Mouse (Mus musculus) forebrain, embryonic 16.5 days (tissue): ENCODE measurements at regions not wholly inside any gene's neighbourhood (a gene's known extent, or its start where the extent isn't known, plus 50 kb on each side); places are given as distances from the start of the nearest gene placed in this dataset.

ENCODE experiments used
- ATAC-seq: fragments of 200-750 bp; cut with Nextera tagmentation; 2 replicates; pipeline ENCODE4 v1.8.0; 2017; ENCODE audit warnings: mild to moderate bottlenecking, moderate library complexity
- H3K27ac ChIP-seq: fragments of 300-500 bp; sonication (generic); 2 replicates; pipeline ENCODE4 v1.5.1; 2014; ENCODE audit warnings: low read length, control low read depth
- H3K27me3 ChIP-seq: fragments of 300-500 bp; sonication (generic); replicated peaks from 2 replicates; pipeline ENCODE4 v1.6.1; 2014; ENCODE audit warnings: low read length; ENCODE audit not compliant: control insufficient read depth, insufficient read depth
- H3K36me3 ChIP-seq: fragments of 300-500 bp; sonication (generic); 2 replicates; pipeline ENCODE4 v1.6.1; 2014; ENCODE audit not compliant: control insufficient read depth, insufficient read depth
- H3K4me1 ChIP-seq: fragments of 300-500 bp; sonication (generic); replicated peaks from 2 replicates; pipeline ENCODE4 v1.6.1; 2014; ENCODE audit warnings: low read length; ENCODE audit not compliant: control insufficient read depth, insufficient read depth
- H3K4me2 ChIP-seq: fragments of 300-500 bp; sonication (generic); 2 replicates; pipeline ENCODE4 v1.6.1; 2014; ENCODE audit warnings: mild to moderate bottlenecking, low read length, control low read depth
- H3K4me3 ChIP-seq: fragments of 300-500 bp; sonication (generic); replicated peaks from 2 replicates; pipeline ENCODE4 v1.5.1; 2014; ENCODE audit warnings: mild to moderate bottlenecking, low read length, control low read depth
- H3K9ac ChIP-seq: fragments of 300-500 bp; sonication (generic); replicated peaks from 2 replicates; pipeline ENCODE4 v1.6.1; 2014; ENCODE audit warnings: low read depth, low read length, control low read depth
- H3K9me3 ChIP-seq: fragments of 300-500 bp; sonication (generic); 2 replicates; pipeline ENCODE4 v1.6.1; 2016; ENCODE audit warnings: low read length; ENCODE audit not compliant: control insufficient read depth
- WGBS: fragments of 180-500 bp; shearing (Covaris S2); extraction: QIAGEN DNeasy Blood & Tissue Kit; methylation state at CpG from one replicate; pipeline ENCODE4 v1.1.7; 2014; 5-methylcytosine and 5-hydroxymethylcytosine counted together

DNA sequence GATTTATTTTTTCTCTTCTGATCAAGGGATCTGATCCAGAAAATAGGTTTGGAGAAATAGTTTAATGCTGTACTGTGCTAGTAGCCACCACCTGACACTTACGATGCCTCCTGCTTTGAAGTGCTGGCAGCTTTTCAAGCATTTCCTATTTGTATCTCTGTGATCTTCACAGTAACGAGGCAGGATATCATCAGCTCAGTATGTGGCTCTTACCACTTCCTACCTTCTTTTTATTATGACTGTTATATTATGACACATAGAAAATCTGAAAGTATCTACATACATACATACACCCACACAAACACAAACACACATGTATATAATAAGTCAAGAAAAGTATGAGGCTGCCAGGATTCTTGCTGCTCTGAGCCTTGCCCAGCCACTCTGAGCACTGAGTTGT is 124.4 kb upstream of the Fut8 start:
- Histone ChIP-seq H3K4me1 (no peaks in the 10 kb centered on the region), H3K27me3 (no peaks in the 10 kb centered on the region), H3K4me2 (no peak overlapping the region), H3K36me3 (no peaks in the 10 kb centered on the region), H3K4me3 (no peak overlapping the region), H3K27ac (no peak overlapping the region), H3K9me3 (no peaks in the 10 kb centered on the region), H3K9ac (no peak overlapping the region)
- ATAC-seq: no peak
- WGBS: 65% methylated on average over 2 of the region's 2 CpGs

- Histone ChIP-seq H3K4me3 (no peak overlapping the region), H3K4me2 (no peak overlapping the region), H3K27ac (no peak overlapping the region), H3K9me3 (no peaks in the 10 kb centered on the region), H3K4me1 (no peaks in the 10 kb centered on the region), H3K9ac (no peak overlapping the region), H3K36me3 (no peaks in the 10 kb centered on the region), H3K27me3 (no peaks in the 10 kb centered on the region)
- ATAC-seq: no peak
- WGBS: 74% methylated on average over 2 of the region's 2 CpGs
Measured at GRCm38 (mm10) chr12:77112133-77112532, 125.8 kb upstream of the Fut8 start.

DNA sequence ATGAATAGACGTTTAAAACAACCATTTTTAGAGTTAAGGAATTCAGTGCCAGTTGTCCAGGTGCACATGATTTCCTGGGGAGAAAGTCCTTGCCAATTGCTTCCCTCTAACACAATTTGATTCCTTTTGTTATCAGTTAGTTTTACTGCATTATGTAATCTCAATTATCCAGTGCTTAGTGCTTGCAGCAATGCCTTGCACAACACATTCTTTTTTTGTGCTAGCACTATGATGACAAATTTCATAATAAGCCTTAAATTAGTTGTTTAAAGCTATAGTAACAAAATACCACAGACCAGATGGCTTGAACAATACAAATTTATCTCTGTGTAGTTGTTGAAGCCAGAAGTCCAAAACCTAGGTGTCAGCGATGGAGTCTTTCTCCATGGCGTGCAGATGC is 130.7 kb upstream of the Fut8 start:
- 83% methylated on average over 3 of the region's 3 CpGs for WGBS
- no peaks in the 10 kb centered on the region for H3K9me3 ChIP-seq
- H3K4me2 ChIP-seq: no peak overlapping the region
- no peak overlapping the region for H3K9ac ChIP-seq
- no peaks in the 10 kb centered on the region for H3K4me1 ChIP-seq
- no peaks in the 10 kb centered on the region for H3K36me3 ChIP-seq
- no peaks in the 10 kb centered on the region for H3K27me3 ChIP-seq
- ATAC-seq: no peak
- no peak overlapping the region for H3K27ac ChIP-seq
- H3K4me3 ChIP-seq: no peak overlapping the region

DNA sequence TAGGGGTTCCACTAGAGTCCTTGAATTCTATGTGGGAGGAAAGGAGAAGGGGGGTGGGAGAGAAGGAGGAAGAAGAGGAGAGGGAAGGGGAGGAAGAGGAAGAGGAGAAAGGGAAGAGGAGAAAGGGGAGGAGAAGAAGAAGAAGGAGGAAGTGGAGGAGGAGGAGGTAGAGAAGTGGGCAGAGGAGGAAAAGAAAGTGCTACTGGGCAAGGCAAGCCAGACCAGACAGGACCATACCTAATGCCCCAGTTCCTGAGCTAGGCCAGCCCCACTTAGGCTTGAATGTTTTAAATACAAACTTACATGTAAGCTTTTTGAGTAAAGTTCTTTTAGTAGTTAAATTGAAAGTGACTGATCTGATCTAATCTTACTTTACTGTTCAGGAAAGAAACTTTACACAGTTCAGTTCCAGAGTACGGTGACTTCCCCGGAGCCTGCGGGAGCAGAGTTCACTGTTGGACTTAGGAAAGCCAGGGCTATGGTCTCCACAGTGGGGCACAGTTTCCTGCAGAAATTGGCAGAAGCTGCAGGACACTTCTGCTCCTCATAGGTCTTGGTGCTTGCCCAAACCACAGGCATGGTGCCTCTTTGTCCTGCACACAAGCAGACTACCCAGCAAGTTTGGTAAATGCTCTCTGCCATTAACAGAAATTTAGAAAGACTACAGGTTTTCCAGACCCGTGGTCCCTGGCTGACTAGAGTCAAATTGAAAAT is 131.9 kb upstream of the Fut8 start:
- no peaks in the 10 kb centered on the region for H3K4me1 ChIP-seq
- H3K27me3 ChIP-seq: no peaks in the 10 kb centered on the region
- no peak overlapping the region for H3K4me2 ChIP-seq
- 89% methylated on average over 4 of the region's 4 CpGs for WGBS
- H3K9me3 ChIP-seq: no peaks in the 10 kb centered on the region
- ATAC-seq: no peak
- no peak overlapping the region for H3K27ac ChIP-seq
- H3K9ac ChIP-seq: no peak overlapping the region
- no peak overlapping the region for H3K4me3 ChIP-seq
- H3K36me3 ChIP-seq: no peaks in the 10 kb centered on the region

- no peaks in the 10 kb centered on the region for H3K9me3 ChIP-seq
- no peak overlapping the region for H3K4me2 ChIP-seq
- ATAC-seq: no peak
- H3K36me3 ChIP-seq: no peaks in the 10 kb centered on the region
- H3K9ac ChIP-seq: no peak overlapping the region
- H3K4me3 ChIP-seq: no peak overlapping the region
- 95% methylated on average over 2 of the region's 2 CpGs for WGBS
- no peaks in the 10 kb centered on the region for H3K27me3 ChIP-seq
- H3K4me1 ChIP-seq: no peaks in the 10 kb centered on the region
- no peak overlapping the region for H3K27ac ChIP-seq
Measured at GRCm38 (mm10) chr12:77100482-77100881, 137.4 kb upstream of the Fut8 start.

- no peak overlapping the region for H3K4me3 ChIP-seq
- no peaks in the 10 kb centered on the region for H3K9me3 ChIP-seq
- no peak overlapping the region for H3K9ac ChIP-seq
- H3K4me1 ChIP-seq: no peaks in the 10 kb centered on the region
- H3K27me3 ChIP-seq: no peaks in the 10 kb centered on the region
- no peak for ATAC-seq
- 83% methylated on average over 5 of the region's 5 CpGs for WGBS
- no peaks in the 10 kb centered on the region for H3K36me3 ChIP-seq
- no peak overlapping the region for H3K27ac ChIP-seq
- no peak overlapping the region for H3K4me2 ChIP-seq
Measured at GRCm38 (mm10) chr12:77099521-77099920, 137.5 kb upstream of the Max start.

DNA sequence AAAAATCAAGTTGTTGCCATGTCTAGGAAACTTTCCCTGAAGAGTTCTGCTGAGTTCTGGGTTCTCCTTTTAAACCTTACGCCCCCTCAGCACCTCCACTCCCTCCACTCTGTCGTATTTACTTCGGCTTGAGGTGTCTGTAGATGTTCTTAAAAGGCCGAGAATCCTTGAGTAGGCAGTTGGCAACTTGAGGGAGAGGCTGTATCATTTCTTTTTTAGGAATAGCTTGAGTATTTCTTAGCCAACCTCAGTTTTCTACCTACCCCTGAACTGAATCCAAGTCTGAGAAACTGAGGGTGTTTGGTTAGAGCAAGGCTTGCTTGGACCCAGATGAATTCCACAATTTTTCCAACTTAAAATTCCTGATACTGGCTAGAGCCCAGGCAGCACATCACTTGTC is 136.8 kb upstream of the Max start:
- Histone ChIP-seq H3K4me3 (no peak overlapping the region), H3K9me3 (no peaks in the 10 kb centered on the region), H3K4me1 (no peaks in the 10 kb centered on the region), H3K27me3 (no peaks in the 10 kb centered on the region), H3K4me2 (no peak overlapping the region), H3K36me3 (no peaks in the 10 kb centered on the region), H3K9ac (no peak overlapping the region), H3K27ac (no peak overlapping the region)
- 91% methylated on average over 4 of the region's 4 CpGs for WGBS
- ATAC-seq: no peak

- WGBS: 98% methylated on average over 2 of the region's 2 CpGs
- Histone ChIP-seq H3K4me3 (no peak overlapping the region), H3K4me1 (no peaks in the 10 kb centered on the region), H3K36me3 (no peaks in the 10 kb centered on the region), H3K9ac (no peak overlapping the region), H3K27me3 (no peaks in the 10 kb centered on the region), H3K9me3 (no peaks in the 10 kb centered on the region), H3K27ac (no peak overlapping the region), H3K4me2 (no peak overlapping the region)
- ATAC-seq: no peak
Measured at GRCm38 (mm10) chr12:77097831-77098230, 135.8 kb upstream of the Max start.

DNA sequence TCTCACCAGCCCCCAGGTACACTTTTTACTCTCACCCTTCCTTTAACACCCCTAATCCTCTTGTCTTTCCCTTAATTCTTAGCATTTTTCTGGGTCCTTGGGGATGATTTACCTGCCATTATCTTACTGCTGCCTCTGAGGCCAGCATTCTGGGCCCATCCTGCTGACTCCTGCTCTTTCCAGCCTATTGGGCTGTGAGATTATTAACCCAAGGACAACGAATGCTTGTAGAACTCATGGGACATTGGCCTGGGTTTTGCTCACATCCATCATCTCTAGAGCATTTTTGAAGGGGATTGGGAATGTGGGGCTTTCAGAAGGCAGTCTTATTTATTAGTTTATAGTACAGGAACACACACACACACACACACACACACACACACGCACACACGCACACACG is 134.5 kb upstream of the Max start:
- H3K9ac ChIP-seq: no peak overlapping the region
- 89% methylated on average over 4 of the region's 4 CpGs for WGBS
- no peaks in the 10 kb centered on the region for H3K4me1 ChIP-seq
- no peaks in the 10 kb centered on the region for H3K9me3 ChIP-seq
- H3K36me3 ChIP-seq: no peaks in the 10 kb centered on the region
- no peak for ATAC-seq
- no peak overlapping the region for H3K4me2 ChIP-seq
- H3K27me3 ChIP-seq: no peaks in the 10 kb centered on the region
- no peak overlapping the region for H3K4me3 ChIP-seq
- H3K27ac ChIP-seq: no peak overlapping the region
